Mouse (Mus musculus): ENCODE data around the gene Ssh1. TPM values are rescaled to one million over a fixed set of nuclear protein-coding genes. Genes with fewer than 3 reads are reported as not detected.
A peak's percentile ranks its signal among the peaks of the same experiment; 100 is the strongest.

Ssh1 gene
- polyA plus RNA-seq, 1 experiment from 2014 or later: 5.1 TPM

- ATAC-seq: no peak
- Histone ChIP-seq H3K36me3 (ENCODE audit: control insufficient read depth, insufficient read depth) (peaks cover 80% of the 10 kb centered on the region), H3K9me3 (ENCODE audit: control insufficient read depth) (no peaks in the 10 kb centered on the region), H3K4me1 (replicated peaks; ENCODE audit: control insufficient read depth, insufficient read depth, low read length) (no peaks in the 10 kb centered on the region), H3K9ac (ENCODE audit: low read depth, low read length) (no peak overlapping the region), H3K4me3 (ENCODE audit: low read depth, low read length) (no peak overlapping the region), H3K27me3 (replicated peaks; ENCODE audit: control insufficient read depth, insufficient read depth, low read length) (no peaks in the 10 kb centered on the region), H3K27ac (ENCODE audit: low read depth, low read length) (no peak overlapping the region), H3K4me2 (replicated peaks; ENCODE audit: low read depth) (no peak overlapping the region)
- WGBS: 67% methylated on average over 2 of the region's 2 CpGs
- peak; percentile 30 for TF ChIP-seq CTCF (IDR thresholded peaks at IDR 0.05; ENCODE audit: low read depth)
Observed at GRCm38 (mm10) chr5:113947280-113947679, 46.4 kb downstream of the Ssh1 start.

- Histone ChIP-seq H3K4me2 (replicated peaks; ENCODE audit: low read depth) (no peak overlapping the region), H3K27me3 (replicated peaks; ENCODE audit: control insufficient read depth, insufficient read depth, low read length) (no peaks in the 10 kb centered on the region), H3K36me3 (ENCODE audit: control insufficient read depth, insufficient read depth) (peaks cover 83% of the 10 kb centered on the region), H3K27ac (ENCODE audit: low read depth, low read length) (no peak overlapping the region), H3K9ac (ENCODE audit: low read depth, low read length) (no peak overlapping the region), H3K4me3 (ENCODE audit: low read depth, low read length) (no peak overlapping the region), H3K9me3 (ENCODE audit: control insufficient read depth) (no peaks in the 10 kb centered on the region), H3K4me1 (replicated peaks; ENCODE audit: control insufficient read depth, insufficient read depth, low read length) (no peaks in the 10 kb centered on the region)
- no peak for ATAC-seq
- no peak for TF ChIP-seq CTCF (IDR thresholded peaks at IDR 0.05; ENCODE audit: low read depth)
- WGBS: 87% methylated on average over 6 of the region's 6 CpGs
Observed at GRCm38 (mm10) chr5:113945126-113945525, 48.6 kb downstream of the Ssh1 start.

- H3K4me1 ChIP-seq (replicated peaks; ENCODE audit: control insufficient read depth, insufficient read depth, low read length): no peaks in the 10 kb centered on the region
- H3K27me3 ChIP-seq (replicated peaks; ENCODE audit: control insufficient read depth, insufficient read depth, low read length): no peaks in the 10 kb centered on the region
- no peaks in the 10 kb centered on the region for H3K9me3 ChIP-seq (ENCODE audit: control insufficient read depth)
- H3K9ac ChIP-seq (ENCODE audit: low read depth, low read length): no peak overlapping the region
- 80% methylated on average over 12 of the region's 12 CpGs for WGBS
- no peak overlapping the region for H3K4me3 ChIP-seq (ENCODE audit: low read depth, low read length)
- no peak overlapping the region for H3K27ac ChIP-seq (ENCODE audit: low read depth, low read length)
- TF ChIP-seq CTCF (IDR thresholded peaks at IDR 0.05; ENCODE audit: low read depth): no peak
- peaks cover 66% of the 10 kb centered on the region for H3K36me3 ChIP-seq (ENCODE audit: control insufficient read depth, insufficient read depth)
- ATAC-seq: no peak
- no peak overlapping the region for H3K4me2 ChIP-seq (replicated peaks; ENCODE audit: low read depth)
Observed at GRCm38 (mm10) chr5:113943328-113943727, 50.4 kb downstream of the Ssh1 start.

- H3K9ac ChIP-seq (ENCODE audit: low read depth, low read length): no peak overlapping the region
- TF ChIP-seq CTCF (IDR thresholded peaks at IDR 0.05; ENCODE audit: low read depth): peak; percentile 72
- H3K36me3 ChIP-seq (ENCODE audit: control insufficient read depth, insufficient read depth): peaks cover 61% of the 10 kb centered on the region
- no peak overlapping the region for H3K4me3 ChIP-seq (ENCODE audit: low read depth, low read length)
- no peaks in the 10 kb centered on the region for H3K4me1 ChIP-seq (replicated peaks; ENCODE audit: control insufficient read depth, insufficient read depth, low read length)
- no peaks in the 10 kb centered on the region for H3K9me3 ChIP-seq (ENCODE audit: control insufficient read depth)
- H3K27ac ChIP-seq (ENCODE audit: low read depth, low read length): no peak overlapping the region
- 85% methylated on average over 12 of the region's 12 CpGs for WGBS
- no peaks in the 10 kb centered on the region for H3K27me3 ChIP-seq (replicated peaks; ENCODE audit: control insufficient read depth, insufficient read depth, low read length)
- H3K4me2 ChIP-seq (replicated peaks; ENCODE audit: low read depth): no peak overlapping the region
- ATAC-seq: 0 out of 2 replicates have a peak, but pooled peaks have one; percentile 19
Observed at GRCm38 (mm10) chr5:113942580-113942979, 51.1 kb downstream of the Ssh1 start.

DNA sequence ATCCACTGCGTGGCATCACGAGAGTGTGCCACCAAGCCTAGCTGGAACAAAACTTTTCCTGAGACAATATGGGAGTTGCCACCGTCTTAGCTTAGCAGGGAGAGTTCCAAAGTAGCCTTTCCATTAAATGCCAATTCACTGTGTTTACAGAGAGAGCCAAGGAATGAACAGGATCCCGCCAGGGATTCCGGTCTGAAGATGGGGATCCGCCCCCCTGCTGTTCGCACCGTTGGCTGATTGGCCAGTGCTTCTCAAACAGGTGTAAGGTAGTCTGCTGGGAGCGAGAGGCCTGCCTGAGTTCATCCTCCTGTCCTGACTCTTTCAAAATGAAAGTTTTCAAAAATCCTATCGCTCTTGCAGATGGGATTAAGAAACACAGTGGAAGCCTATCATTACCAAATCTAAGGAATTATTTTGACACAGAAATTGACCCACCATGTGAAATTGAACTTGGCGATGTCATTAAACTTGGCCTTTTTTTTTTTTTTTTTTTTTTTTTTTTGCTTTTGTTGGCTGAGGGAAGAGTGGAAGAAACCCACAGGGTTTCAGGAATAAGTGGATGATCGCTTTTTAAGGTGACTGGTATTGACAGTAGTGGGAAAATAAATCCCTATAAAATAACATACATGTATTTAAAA, 54.3 kb downstream of the Ssh1 start:
- Histone ChIP-seq H3K36me3 (ENCODE audit: control insufficient read depth, insufficient read depth) (peaks cover 31% of the 10 kb centered on the region), H3K9ac (ENCODE audit: low read depth, low read length) (no peak overlapping the region), H3K4me1 (replicated peaks; ENCODE audit: control insufficient read depth, insufficient read depth, low read length) (no peaks in the 10 kb centered on the region), H3K27me3 (replicated peaks; ENCODE audit: control insufficient read depth, insufficient read depth, low read length) (no peaks in the 10 kb centered on the region), H3K27ac (ENCODE audit: low read depth, low read length) (no peak overlapping the region), H3K4me2 (replicated peaks; ENCODE audit: low read depth) (no peak overlapping the region), H3K4me3 (ENCODE audit: low read depth, low read length) (no peak overlapping the region), H3K9me3 (ENCODE audit: control insufficient read depth) (no peaks in the 10 kb centered on the region)
- TF ChIP-seq CTCF (IDR thresholded peaks at IDR 0.05; ENCODE audit: low read depth): no peak
- no peak for ATAC-seq
- WGBS: 59% methylated on average over 12 of the region's 12 CpGs

GRCm38 (mm10) chr5:113937650-113938049, 56.0 kb downstream of the Ssh1 start:
- no peak for ATAC-seq
- no peak overlapping the region for H3K4me3 ChIP-seq (ENCODE audit: low read depth, low read length)
- H3K9ac ChIP-seq (ENCODE audit: low read depth, low read length): no peak overlapping the region
- H3K4me2 ChIP-seq (replicated peaks; ENCODE audit: low read depth): no peak overlapping the region
- WGBS: 58% methylated on average over 7 of the region's 7 CpGs
- no peaks in the 10 kb centered on the region for H3K9me3 ChIP-seq (ENCODE audit: control insufficient read depth)
- H3K4me1 ChIP-seq (replicated peaks; ENCODE audit: control insufficient read depth, insufficient read depth, low read length): no peaks in the 10 kb centered on the region
- peaks cover 23% of the 10 kb centered on the region for H3K36me3 ChIP-seq (ENCODE audit: control insufficient read depth, insufficient read depth)
- TF ChIP-seq CTCF (IDR thresholded peaks at IDR 0.05; ENCODE audit: low read depth): no peak
- no peaks in the 10 kb centered on the region for H3K27me3 ChIP-seq (replicated peaks; ENCODE audit: control insufficient read depth, insufficient read depth, low read length)
- no peak overlapping the region for H3K27ac ChIP-seq (ENCODE audit: low read depth, low read length)
